Mouse (Mus musculus) ES-Bruce4 (cell line): ENCODE results near the gene Mif4gd.
A peak's percentile ranks its signal among the peaks of the same experiment; 100 is the strongest.

Experiments used
- CTCF ChIP-seq: IDR thresholded peaks from one replicate; pipeline ENCODE4 v1.8.1; 2011; ENCODE audit warnings: low read depth, low read length
- EP300 ChIP-seq: IDR thresholded peaks from 2 replicates; pipeline ENCODE4 v1.6.1; 2011; ENCODE audit warnings: low read depth, low read length; ENCODE audit not compliant: insufficient read depth
- POLR2A ChIP-seq: IDR thresholded peaks from one replicate; pipeline ENCODE4 v1.8.1; 2011; ENCODE audit warnings: low read length; ENCODE audit not compliant: insufficient read depth

DNA sequence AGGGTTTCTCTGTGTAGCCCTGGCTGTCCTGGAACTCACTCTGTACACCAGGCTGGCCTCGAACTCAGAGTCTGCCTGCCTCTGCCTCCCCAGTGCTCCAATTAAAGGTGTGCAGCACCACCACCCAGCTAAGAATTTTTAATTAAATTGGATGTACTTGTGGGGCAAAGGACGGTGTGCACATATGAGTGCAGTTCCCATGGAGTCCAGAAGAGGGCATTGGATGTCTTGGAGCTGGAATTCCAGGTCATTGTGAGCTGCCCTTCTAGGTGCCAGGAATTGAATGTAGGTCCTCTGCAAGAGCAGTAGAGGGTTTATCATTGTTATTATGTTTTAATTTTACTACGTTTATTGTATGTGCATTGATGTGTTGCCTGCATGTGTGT, 18.7 kb upstream of the Mif4gd start:
- peak; percentile 51 for TF ChIP-seq CTCF
- no peak for TF ChIP-seq EP300
- TF ChIP-seq POLR2A: no peak
